Mouse (Mus musculus): ENCODE data around the gene Senp5.

GRCm38 (mm10) chr16:32042367-32042766 lies 39.3 kb upstream of the Senp5 start:
- no peak for TF ChIP-seq GATA1 (IDR thresholded peaks at IDR 0.05; ENCODE audit: low read length)
- TF ChIP-seq TAL1 (IDR thresholded peaks at IDR 0.05; ENCODE audit: low read length) = no peak

Data from erythroblast, embryonic 14.5 days (primary cell).